Mouse (Mus musculus) hindbrain, embryonic 16.5 days (tissue): ENCODE results near the gene Rabl6. TPM values are rescaled to one million over a fixed set of nuclear protein-coding genes. Genes with fewer than 3 reads are reported as not detected.

Source experiments
- ATAC-seq: fragments of 200-750 bp; cut with Nextera tagmentation; 2 replicates; pipeline ENCODE4 v1.8.0; 2017; ENCODE audit warnings: moderate TSS enrichment, moderate library complexity
- H3K27ac ChIP-seq: fragments of 300-500 bp; sonication (generic); 2 replicates; pipeline ENCODE4 v1.5.1; 2014; ENCODE audit warnings: low read depth, mild to moderate bottlenecking, control low read depth, low read length, moderate library complexity
- H3K27me3 ChIP-seq: fragments of 300-500 bp; sonication (generic); replicated peaks from 2 replicates; pipeline ENCODE4 v1.6.1; 2014; ENCODE audit warnings: low read length; ENCODE audit not compliant: control insufficient read depth, insufficient read depth
- H3K36me3 ChIP-seq: fragments of 300-500 bp; sonication (generic); 2 replicates; pipeline ENCODE4 v1.6.1; 2014; ENCODE audit warnings: mild to moderate bottlenecking, low read length, moderate library complexity, mixed read lengths; ENCODE audit not compliant: control insufficient read depth, insufficient read depth
- H3K4me1 ChIP-seq: fragments of 300-500 bp; sonication (generic); 2 replicates; pipeline ENCODE4 v1.6.1; 2014; ENCODE audit warnings: low read depth, low read length; ENCODE audit not compliant: control insufficient read depth, insufficient read depth
- H3K4me2 ChIP-seq: fragments of 300-500 bp; sonication (generic); 2 replicates; pipeline ENCODE4 v1.6.1; 2014; ENCODE audit warnings: mild to moderate bottlenecking, low read length, control low read depth, moderate library complexity
- H3K4me3 ChIP-seq: fragments of 300-500 bp; sonication (generic); 2 replicates; pipeline ENCODE4 v1.5.1; 2014; ENCODE audit warnings: mild to moderate bottlenecking, low read length, control low read depth, moderate library complexity
- H3K9ac ChIP-seq: fragments of 300-500 bp; sonication (generic); 2 replicates; pipeline ENCODE4 v1.6.1; 2014; ENCODE audit warnings: low read depth, mild to moderate bottlenecking, control low read depth, low read length, moderate library complexity
- H3K9me3 ChIP-seq: fragments of 300-500 bp; sonication (generic); 2 replicates; pipeline ENCODE4 v1.6.1; 2014; ENCODE audit warnings: mild to moderate bottlenecking, low read length, moderate library complexity; ENCODE audit not compliant: control insufficient read depth
- WGBS: fragments of 180-500 bp; shearing (Covaris S2); extraction: QIAGEN DNeasy Blood & Tissue Kit; methylation state at CpG from one replicate; pipeline ENCODE4 v1.1.7; 2014; 5-methylcytosine and 5-hydroxymethylcytosine counted together
- polyA plus RNA-seq: library from polyadenylated mRNA; unstranded; fragments of >200 nt; fragmentation: Nextera tagmentation; extraction: Ambion mirVana; gene quantifications from 2 replicates; pipeline ENCODE4 v1.2.1, GENCODE M21; 2015

Rabl6 gene
- polyA plus RNA-seq, 1 experiment from 2014 or later: 65.3 TPM

GRCm38 (mm10) chr2:25573068-25573467 is 35.3 kb downstream of the Rabl6 start:
- Histone ChIP-seq H3K9me3 (no peaks in the 10 kb centered on the region), H3K4me2 (no peak overlapping the region), H3K27ac (no peak overlapping the region), H3K9ac (0 out of 2 replicates have a peak overlapping the region, but pooled peaks have one; percentile 19), H3K4me1 (peaks cover 28% of the 10 kb centered on the region), H3K36me3 (peaks cover 10% of the 10 kb centered on the region), H3K4me3 (no peak overlapping the region), H3K27me3 (peaks cover 20% of the 10 kb centered on the region)
- 97% methylated on average over 2 of the region's 2 CpGs for WGBS
- ATAC-seq: no peak

GRCm38 (mm10) chr2:25571221-25571620 is 37.1 kb downstream of the Rabl6 start:
- Histone ChIP-seq H3K27ac (no peak overlapping the region), H3K4me3 (no peak overlapping the region), H3K36me3 (peaks cover 2% of the 10 kb centered on the region; the same call in 1 of the 2 replicates), H3K4me1 (peaks cover 19% of the 10 kb centered on the region), H3K9me3 (no peaks in the 10 kb centered on the region), H3K27me3 (peaks cover 2% of the 10 kb centered on the region), H3K9ac (no peak overlapping the region), H3K4me2 (no peak overlapping the region)
- 95% methylated on average over 4 of the region's 4 CpGs for WGBS
- ATAC-seq: no peak

GRCm38 (mm10) chr2:25569323-25569722 is 39.0 kb downstream of the Rabl6 start:
- WGBS: 95% methylated on average over 3 of the region's 3 CpGs
- H3K4me2 ChIP-seq: no peak overlapping the region
- no peak for ATAC-seq

GRCm38 (mm10) chr2:25568473-25569019 is 39.8 kb downstream of the Rabl6 start:
- Histone ChIP-seq H3K4me1 (peaks cover 6% of the 10 kb centered on the region), H3K27ac (no peak overlapping the region), H3K9me3 (no peaks in the 10 kb centered on the region), H3K27me3 (no peaks in the 10 kb centered on the region), H3K36me3 (peaks cover 7% of the 10 kb centered on the region; the same call in 1 of the 2 replicates), H3K4me3 (no peak overlapping the region), H3K9ac (no peak overlapping the region), H3K4me2 (no peak overlapping the region)
- 96% methylated on average over 6 of the region's 6 CpGs for WGBS
- no peak for ATAC-seq

More at GRCm38 (mm10) chr2:25569323-25569722, 39.0 kb downstream of the Rabl6 start:
- Histone ChIP-seq H3K4me1 (peaks cover 13% of the 10 kb centered on the region), H3K27ac (no peak overlapping the region), H3K27me3 (no peaks in the 10 kb centered on the region), H3K9ac (no peak overlapping the region), H3K36me3 (peaks cover 7% of the 10 kb centered on the region; the same call in 1 of the 2 replicates), H3K9me3 (no peaks in the 10 kb centered on the region), H3K4me3 (no peak overlapping the region)

- Histone ChIP-seq H3K4me1 (no peaks in the 10 kb centered on the region), H3K36me3 (peaks cover 22% of the 10 kb centered on the region), H3K4me3 (no peak overlapping the region), H3K27ac (no peak overlapping the region), H3K27me3 (no peaks in the 10 kb centered on the region), H3K4me2 (no peak overlapping the region), H3K9ac (no peak overlapping the region), H3K9me3 (no peaks in the 10 kb centered on the region)
- ATAC-seq: no peak
- 85% methylated on average over 6 of the region's 6 CpGs for WGBS
Measured at GRCm38 (mm10) chr2:25566558-25566957, 41.8 kb downstream of the Rabl6 start.

- Histone ChIP-seq H3K9ac (no peak overlapping the region), H3K27ac (no peak overlapping the region), H3K27me3 (no peaks in the 10 kb centered on the region), H3K36me3 (peaks cover 31% of the 10 kb centered on the region), H3K4me3 (no peak overlapping the region), H3K4me1 (no peaks in the 10 kb centered on the region), H3K9me3 (no peaks in the 10 kb centered on the region), H3K4me2 (no peak overlapping the region)
- WGBS: 88% methylated on average over 8 of the region's 8 CpGs
- peak; percentile 14; the same call in 1 of the 2 replicates for ATAC-seq
Measured at GRCm38 (mm10) chr2:25565741-25566140, 42.6 kb downstream of the Rabl6 start.

GRCm38 (mm10) chr2:25561946-25562345 is 46.4 kb downstream of the Rabl6 start:
- ATAC-seq: no peak
- H3K4me1 ChIP-seq: peaks cover 16% of the 10 kb centered on the region
- 82% methylated on average over 9 of the region's 9 CpGs for WGBS
- peaks cover 35% of the 10 kb centered on the region for H3K36me3 ChIP-seq
- H3K9me3 ChIP-seq: no peaks in the 10 kb centered on the region
- no peak overlapping the region for H3K27ac ChIP-seq
- H3K27me3 ChIP-seq: no peaks in the 10 kb centered on the region
- no peak overlapping the region for H3K4me2 ChIP-seq
- H3K4me3 ChIP-seq: no peak overlapping the region
- no peak overlapping the region for H3K9ac ChIP-seq

- Histone ChIP-seq H3K27me3 (no peaks in the 10 kb centered on the region), H3K4me3 (no peak overlapping the region), H3K36me3 (peaks cover 33% of the 10 kb centered on the region), H3K27ac (no peak overlapping the region), H3K9ac (no peak overlapping the region), H3K9me3 (no peaks in the 10 kb centered on the region), H3K4me2 (no peak overlapping the region), H3K4me1 (peaks cover 22% of the 10 kb centered on the region)
- 94% methylated on average over 8 of the region's 8 CpGs for WGBS
- ATAC-seq: no peak
Measured at GRCm38 (mm10) chr2:25560551-25560950, 47.8 kb downstream of the Rabl6 start.

GRCm38 (mm10) chr2:25558774-25559173 is 49.5 kb downstream of the Rabl6 start:
- Histone ChIP-seq H3K36me3 (peaks cover 29% of the 10 kb centered on the region), H3K4me3 (peak overlapping the region; percentile 96), H3K27me3 (no peaks in the 10 kb centered on the region), H3K27ac (no peak overlapping the region), H3K4me1 (peaks cover 22% of the 10 kb centered on the region), H3K9ac (peak overlapping the region; percentile 98), H3K9me3 (no peaks in the 10 kb centered on the region), H3K4me2 (peak overlapping the region; percentile 97)
- 76% methylated on average over 6 of the region's 6 CpGs for whole genome bisulfite sequencing
- ATAC-seq: no peak
